8 mouse cellular contexts compared by ENCODE assay signal in genomic region chr8:13104691-13105086, GRCm38 (mm10). TPM values are rescaled to one million over a fixed set of nuclear protein-coding genes. Genes with fewer than 3 reads are reported as not detected.
DNase-seq lines count a peak whose midpoint lies in the region; ATAC-seq and TF ChIP-seq lines count a peak whose summit lies in the region.

No protein-coding gene starts in this region.

- DNase-seq in gastrocnemius, postnatal 10 days: peak; percentile 91
- peak; percentile 92 to 95 for DNase-seq in left cerebral cortex, postnatal 10 days (ENCODE audit: extremely low spot score in 1 of 2, low spot score in 2 of 2)
- peak; percentile 90 for DNase-seq in right cerebral cortex, postnatal 25 days
- peak; percentile 89 to 94 for DNase-seq in urinary bladder, postnatal 4 days (ENCODE audit: low spot score in 2 of 2)

- ATAC-seq in activated CD4-positive, CD25-positive, alpha-beta regulatory T cell, adult 4 months: peak; percentile 63
- peak; percentile 61 for ATAC-seq in inflammation-experienced regulatory T-cells, adult 6 months
- ATAC-seq in megakaryocyte-erythroid progenitor cell, adult 5-6 weeks (replicated peaks; ENCODE audit: low FRiP score, low TSS enrichment, poor library complexity, severe bottlenecking): peak; percentile 44

- TF ChIP-seq CTCF in cortical plate, adult 2 months (IDR thresholded peaks at IDR 0.05; ENCODE audit: extremely low read depth, insufficient read depth, low read length): no peak

- peak overlapping the region; percentile 95 for H3K4me3 ChIP-seq in cortical plate, adult 2 months (ENCODE audit: insufficient read depth, low read length)

- intact Hi-C loops in left cerebral cortex, postnatal 10 days (cut with DNase I): no loop called here

- TF ChIP-seq POLR2A in cortical plate, adult 2 months (IDR thresholded peaks at IDR 0.05; ENCODE audit: extremely low read depth, insufficient read depth, low read length): peak; percentile 59

- H3K4me1 ChIP-seq in cortical plate, adult 2 months (ENCODE audit: control insufficient read depth, insufficient read depth, low read length): peaks cover 5% of the 10 kb centered on the region

- H3K27ac ChIP-seq in cortical plate, adult 2 months (ENCODE audit: insufficient read depth, low read length): peak overlapping the region; percentile 71

RNA-seq across cellular contexts. Expression of gene Pcid2, which starts 0.6 kb away (rescaled TPM):
- polyA plus RNA-seq in activated CD4-positive, CD25-positive, alpha-beta regulatory T cell, adult 4 months (2017; shearing (Covaris generic)): 10 to 100 TPM; 32.3 to 36.5 TPM
- 32.8 and 36.1 TPM in 2 replicates for polyA plus RNA-seq in cortical plate, adult 2 months (2012; rRNA removed)
- 10 to 100 TPM; 10.7 to 11.1 TPM for total RNA-seq in gastrocnemius, postnatal 10 days (2021)
- 10 to 100 TPM; 40.3 to 43.9 (median 41.1) TPM for polyA plus RNA-seq in inflammation-experienced regulatory T-cells, adult 6 months (2017; shearing (Covaris generic))
- total RNA-seq in left cerebral cortex, postnatal 10 days (2021): 10 to 100 TPM; 29.3 to 29.4 TPM
- 21.4 and 27.9 TPM in 2 replicates for total RNA-seq in megakaryocyte-erythroid progenitor cell, adult 5-6 weeks (2014; fragmentation: Nextera tagmentation)
- total RNA-seq in megakaryocyte-erythroid progenitor cell, adult 5-6 weeks (2017): 10.1 and 26.9 TPM in 2 replicates

RNA-seq across cellular contexts. Expression of gene Cul4a, which starts 0.7 kb away (rescaled TPM):
- polyA plus RNA-seq in activated CD4-positive, CD25-positive, alpha-beta regulatory T cell, adult 4 months (2017; shearing (Covaris generic)): 10 to 100 TPM; 10.9 to 16.6 TPM
- 45.5 and 46.9 TPM in 2 replicates for polyA plus RNA-seq in cortical plate, adult 2 months (2012; rRNA removed)
- 10 to 100 TPM; 92.3 to 92.4 TPM for total RNA-seq in gastrocnemius, postnatal 10 days (2021)
- polyA plus RNA-seq in inflammation-experienced regulatory T-cells, adult 6 months (2017; shearing (Covaris generic)): 10 to 100 TPM; 15.3 to 20.1 (median 16.9) TPM
- total RNA-seq in left cerebral cortex, postnatal 10 days (2021): 10 to 100 TPM; 59.8 to 62.4 TPM
- total RNA-seq in megakaryocyte-erythroid progenitor cell, adult 5-6 weeks (2014; fragmentation: Nextera tagmentation): 147 and 173 TPM in 2 replicates
- total RNA-seq in megakaryocyte-erythroid progenitor cell, adult 5-6 weeks (2017): 156 and 175 TPM in 2 replicates

RNA-seq across cellular contexts. Expression of gene Proz, which starts 44.0 kb away (rescaled TPM):
- polyA plus RNA-seq in activated CD4-positive, CD25-positive, alpha-beta regulatory T cell, adult 4 months (2017; shearing (Covaris generic)): 1 to 10 TPM; 1.6 to 2.4 TPM
- polyA plus RNA-seq in cortical plate, adult 2 months (2012; rRNA removed): 0.06 and 0.08 TPM in 2 replicates
- under 1 TPM in 1 of 2 experiments, not detected in 1; 0.32 TPM for total RNA-seq in gastrocnemius, postnatal 10 days (2021)
- polyA plus RNA-seq in inflammation-experienced regulatory T-cells, adult 6 months (2017; shearing (Covaris generic)): 1 to 10 TPM; 2.2 to 3.4 (median 2.5) TPM
- total RNA-seq in left cerebral cortex, postnatal 10 days (2021): not detected
- total RNA-seq in megakaryocyte-erythroid progenitor cell, adult 5-6 weeks (2014; fragmentation: Nextera tagmentation): not detected in 2 replicates
- not detected in 2 replicates for total RNA-seq in megakaryocyte-erythroid progenitor cell, adult 5-6 weeks (2017)

RNA-seq across cellular contexts. Expression of gene Lamp1, which starts 54.3 kb away (rescaled TPM):
- 10 to 100 TPM; 17.9 to 18.1 TPM for polyA plus RNA-seq in activated CD4-positive, CD25-positive, alpha-beta regulatory T cell, adult 4 months (2017; shearing (Covaris generic))
- polyA plus RNA-seq in cortical plate, adult 2 months (2012; rRNA removed): 425 and 453 TPM in 2 replicates
- total RNA-seq in gastrocnemius, postnatal 10 days (2021): 100 to 1,000 TPM; 234 to 237 TPM
- polyA plus RNA-seq in inflammation-experienced regulatory T-cells, adult 6 months (2017; shearing (Covaris generic)): 10 to 100 TPM; 10.1 to 22.6 (median 17.5) TPM
- total RNA-seq in left cerebral cortex, postnatal 10 days (2021): 100 to 1,000 TPM; 300 to 304 TPM
- total RNA-seq in megakaryocyte-erythroid progenitor cell, adult 5-6 weeks (2014; fragmentation: Nextera tagmentation): 102 and 143 TPM in 2 replicates
- 157 and 169 TPM in 2 replicates for total RNA-seq in megakaryocyte-erythroid progenitor cell, adult 5-6 weeks (2017)

Comparison
In these comparisons a context has a peak if more than half of its experiments do, and no peak if none do; other contexts are left out.
1. Peak in every context shown above with its lines: DNase-seq, ATAC-seq, H3K4me3 ChIP-seq and H3K27ac ChIP-seq.